Mouse (Mus musculus) adrenal gland, postnatal 36 days (tissue): ENCODE results near the gene Comp. TPM values are rescaled to one million over a fixed set of nuclear protein-coding genes. Genes with fewer than 3 reads are reported as not detected.
A peak's percentile ranks its signal among the peaks of the same experiment; 100 is the strongest.

Experiments used
- DNase-seq, 2 experiments: peaks; one replicate each; pipeline ENCODE4 v3.0.0; 2021; ENCODE audit warnings: mixed read lengths in 1 of 2
- total RNA-seq, 2 experiments: library from RNA; stranded (reverse); gene quantifications; 2 replicates each; pipeline ENCODE4 v1.2.3; 2021

Gene Comp
- total RNA-seq, 2 experiments from 2014 or later: not detected

- no peak for DNase-seq
These were observed 24.5 kb downstream of the Comp start for GRCm38 (mm10) chr8:70397611-70398563.

GRCm38 (mm10) chr8:70404212-70404611 is 30.9 kb downstream of the Comp start:
- no peak for DNase-seq

GRCm38 (mm10) chr8:70405189-70405588 is 31.8 kb downstream of the Comp start:
- DNase-seq: no peak

- DNase-seq: no peak
These were observed 33.2 kb downstream of the Comp start for GRCm38 (mm10) chr8:70406427-70407069.

GRCm38 (mm10) chr8:70408301-70408700 is 34.9 kb downstream of the Comp start:
- no peak for DNase-seq

- no peak for DNase-seq
These were observed 35.7 kb downstream of the Comp start for GRCm38 (mm10) chr8:70409019-70409418.

GRCm38 (mm10) chr8:70409455-70409871 is 36.1 kb downstream of the Comp start:
- DNase-seq: no peak

GRCm38 (mm10) chr8:70410281-70410680 is 36.9 kb downstream of the Comp start:
- no peak for DNase-seq

- no peak for DNase-seq
These were observed 41.1 kb downstream of the Comp start for GRCm38 (mm10) chr8:70414310-70414946.

- DNase-seq: peak; percentile 76 to 82
These were observed 42.4 kb downstream of the Comp start for GRCm38 (mm10) chr8:70415540-70416451.

- no peak for DNase-seq
These were observed 43.6 kb downstream of the Comp start for GRCm38 (mm10) chr8:70416941-70417340.

- DNase-seq: no peak
These were observed 44.6 kb downstream of the Comp start for GRCm38 (mm10) chr8:70417914-70418313.

GRCm38 (mm10) chr8:70418954-70419353 is 45.6 kb downstream of the Comp start:
- no peak for DNase-seq

- no peak for DNase-seq
These were observed 46.7 kb downstream of the Comp start for GRCm38 (mm10) chr8:70419879-70420643.

GRCm38 (mm10) chr8:70421349-70422104 is 48.2 kb downstream of the Comp start:
- no peak for DNase-seq

- no peak for DNase-seq
These were observed 49.4 kb downstream of the Comp start for GRCm38 (mm10) chr8:70422722-70423121.

- no peak for DNase-seq
These were observed 53.0 kb downstream of the Comp start for GRCm38 (mm10) chr8:70426300-70426907.

- no peak for DNase-seq
These were observed 57.9 kb downstream of the Comp start for GRCm38 (mm10) chr8:70431213-70431612.
